ENCODE assay signal across 9 mouse cellular contexts in genomic region chr4:124446615-124447014, GRCm38 (mm10).
DNase-seq lines count a peak whose midpoint lies in the region; ATAC-seq and TF ChIP-seq lines count a peak whose summit lies in the region.
"Had no signal": no experiment of that assay in that cellular context is flagged by ENCODE, and none has a peak within 500 bp of the region (broad histone marks: within the 10 kb centered on the region; RNA-seq: fewer than 3 reads in every experiment).

No protein-coding gene starts in this region.

- intact Hi-C loops in heart, postnatal 25 days (cut with DNase I), result no loop called here
- intact Hi-C loops in left cerebral cortex, postnatal 36 days (cut with DNase I), result no loop called here

- 0 out of 2 replicates have a peak, but pooled peaks cover 5% of the 10 kb centered on the region for H3K27me3 ChIP-seq in lung, postnatal 0 days (replicated peaks; ENCODE audit: insufficient read depth, low read length)

- no peak for ATAC-seq in lung, postnatal 0 days

- peak; percentile 12 to 19 for DNase-seq in heart, adult 18-20 months
- DNase-seq in heart, postnatal 25 days (ENCODE audit: low spot score), result no peak
- DNase-seq in lung, postnatal 0 days (ENCODE audit: low spot score), result peak; percentile 16
- DNase-seq in lung, adult 2 months, result no peak
- peak; percentile 8 for DNase-seq in cerebellum, adult 9-11 months
- peak; percentile 30 for DNase-seq in ovary, adult 18-20 months (ENCODE audit: low spot score)
- no peak for DNase-seq in left cerebral cortex, postnatal 36 days (ENCODE audit: low spot score in 2 of 2)
- DNase-seq: gastrocnemius, postnatal 36 days had no signal

- no peak for TF ChIP-seq EP300 in lung, postnatal 0 days (IDR thresholded peaks at IDR 0.05)

- H3K9me3 ChIP-seq in lung, postnatal 0 days (ENCODE audit: low read length), result no peaks in the 10 kb centered on the region
- H3K9me3 ChIP-seq: limb, embryonic 13.5 days had no signal

- no peak overlapping the region for H3K4me2 ChIP-seq in lung, postnatal 0 days (replicated peaks; ENCODE audit: low read depth, low read length)
- H3K4me2 ChIP-seq: limb, embryonic 13.5 days had no signal

- no peaks in the 10 kb centered on the region for H3K36me3 ChIP-seq in lung, postnatal 0 days (ENCODE audit: insufficient read depth, low read length)
- H3K36me3 ChIP-seq: limb, embryonic 13.5 days had no signal

- H3K4me1 ChIP-seq in lung, postnatal 0 days (ENCODE audit: insufficient read depth, low read depth, low read length), result no peaks in the 10 kb centered on the region
- no peaks in the 10 kb centered on the region for H3K4me1 ChIP-seq in lung, adult 2 months (ENCODE audit: control insufficient read depth, insufficient read depth, low read length)

- no peak for TF ChIP-seq POLR2A in lung, adult 2 months (IDR thresholded peaks at IDR 0.05; ENCODE audit: borderline replicate concordance, extremely low read depth, low read depth, low read length)

- no peak overlapping the region for H3K27ac ChIP-seq in lung, postnatal 0 days (ENCODE audit: low read length)
- H3K27ac ChIP-seq: limb, embryonic 13.5 days had no signal

- 63% methylated on average over 8 of the region's 8 CpGs for WGBS in lung, postnatal 0 days
- WGBS in lung, adult 2 months, result 51% methylated on average over 8 of the region's 8 CpGs

- TF ChIP-seq CTCF in lung, postnatal 0 days (IDR thresholded peaks at IDR 0.05), result no peak
- TF ChIP-seq CTCF in lung, adult 2 months (IDR thresholded peaks at IDR 0.05; ENCODE audit: insufficient read depth, low read length), result no peak

- H3K4me3 ChIP-seq in lung, postnatal 0 days (ENCODE audit: low read depth, low read length), result no peak overlapping the region
- H3K4me3 ChIP-seq in lung, adult 2 months (replicated peaks; ENCODE audit: extremely low read depth, low read depth, low read length), result no peak overlapping the region
- H3K4me3 ChIP-seq: limb, embryonic 13.5 days had no signal

- H3K9ac ChIP-seq in lung, postnatal 0 days (replicated peaks; ENCODE audit: low read depth), result no peak overlapping the region
- H3K9ac ChIP-seq: limb, embryonic 13.5 days had no signal

Comparison
In these comparisons a context has a peak if more than half of its experiments do, and no peak if none do; other contexts are left out.
1. DNase-seq: peak in heart, adult 18-20 months (2 of 2), lung, postnatal 0 days (single experiment), cerebellum, adult 9-11 months (single experiment) and ovary, adult 18-20 months (single experiment); none in heart, postnatal 25 days (single experiment), lung, adult 2 months (single experiment) and left cerebral cortex, postnatal 36 days (0 of 2).